Mouse (Mus musculus) intestine, postnatal 0 days (tissue): ENCODE measurements around the gene Gdap1l1. TPM values are rescaled to one million over a fixed set of nuclear protein-coding genes. Genes with fewer than 3 reads are reported as not detected.

Experiments
- ATAC-seq: fragments of 200-750 bp; cut with Nextera tagmentation; 2 replicates; pipeline ENCODE4 v1.8.0; 2017; ENCODE audit warnings: mild to moderate bottlenecking, moderate TSS enrichment, moderate library complexity
- H3K27ac ChIP-seq: fragments of 300-500 bp; sonication (generic); 2 replicates; pipeline ENCODE4 v1.5.1; 2014; ENCODE audit warnings: mild to moderate bottlenecking, low read depth, low read length, moderate library complexity
- H3K27me3 ChIP-seq: fragments of 300-500 bp; sonication (generic); replicated peaks from 2 replicates; pipeline ENCODE4 v1.6.1; 2014; ENCODE audit warnings: low read length, mixed read lengths; ENCODE audit not compliant: control insufficient read depth, insufficient read depth
- H3K36me3 ChIP-seq: fragments of 300-500 bp; sonication (generic); 2 replicates; pipeline ENCODE4 v1.6.1; 2014; ENCODE audit warnings: mild to moderate bottlenecking, moderate library complexity; ENCODE audit not compliant: control insufficient read depth, insufficient read depth
- H3K4me1 ChIP-seq: fragments of 300-500 bp; sonication (generic); replicated peaks from 2 replicates; pipeline ENCODE4 v1.6.1; 2014; ENCODE audit warnings: antibody characterized with exemption, low read length, mixed read lengths; ENCODE audit not compliant: control insufficient read depth, insufficient read depth
- H3K4me2 ChIP-seq: fragments of 300-500 bp; sonication (generic); replicated peaks from 2 replicates; pipeline ENCODE4 v1.6.1; 2014; ENCODE audit warnings: low read depth, mild to moderate bottlenecking, moderate library complexity
- H3K4me3 ChIP-seq: fragments of 300-500 bp; sonication (generic); 2 replicates; pipeline ENCODE4 v1.5.1; 2014; ENCODE audit warnings: low read depth, low read length
- H3K9ac ChIP-seq: fragments of 300-500 bp; sonication (generic); 2 replicates; pipeline ENCODE4 v1.6.1; 2014; ENCODE audit warnings: mild to moderate bottlenecking, low read depth, low read length
- H3K9me3 ChIP-seq: fragments of 300-500 bp; sonication (generic); 2 replicates; pipeline ENCODE4 v1.6.1; 2016; ENCODE audit warnings: mixed run types; ENCODE audit not compliant: control insufficient read depth
- CTCF ChIP-seq: sonication (generic); IDR thresholded peaks from 2 replicates; pipeline ENCODE4 v1.5.1; 2016; ENCODE audit warnings: low read depth, mild to moderate bottlenecking, control low read depth, antibody characterized with exemption, moderate library complexity
- WGBS: fragments of 180-500 bp; shearing (Covaris S2); extraction: QIAGEN DNeasy Blood & Tissue Kit; methylation state at CpG from one replicate; pipeline ENCODE4 v1.1.7; 2014; 5-methylcytosine and 5-hydroxymethylcytosine counted together
- polyA plus RNA-seq: library from polyadenylated mRNA; unstranded; fragments of >200 nt; fragmentation: Nextera tagmentation; extraction: Ambion mirVana; gene quantifications from 2 replicates; pipeline ENCODE4 v1.2.1, GENCODE M21; 2015

Gdap1l1 gene
- polyA plus RNA-seq, 1 experiment from 2014 or later: 2.4 TPM

GRCm38 (mm10) chr2:163487360-163487759, 49.1 kb downstream of the Gdap1l1 start:
- no peak for ATAC-seq
- 79% methylated on average over 3 of the region's 3 CpGs for WGBS

DNA sequence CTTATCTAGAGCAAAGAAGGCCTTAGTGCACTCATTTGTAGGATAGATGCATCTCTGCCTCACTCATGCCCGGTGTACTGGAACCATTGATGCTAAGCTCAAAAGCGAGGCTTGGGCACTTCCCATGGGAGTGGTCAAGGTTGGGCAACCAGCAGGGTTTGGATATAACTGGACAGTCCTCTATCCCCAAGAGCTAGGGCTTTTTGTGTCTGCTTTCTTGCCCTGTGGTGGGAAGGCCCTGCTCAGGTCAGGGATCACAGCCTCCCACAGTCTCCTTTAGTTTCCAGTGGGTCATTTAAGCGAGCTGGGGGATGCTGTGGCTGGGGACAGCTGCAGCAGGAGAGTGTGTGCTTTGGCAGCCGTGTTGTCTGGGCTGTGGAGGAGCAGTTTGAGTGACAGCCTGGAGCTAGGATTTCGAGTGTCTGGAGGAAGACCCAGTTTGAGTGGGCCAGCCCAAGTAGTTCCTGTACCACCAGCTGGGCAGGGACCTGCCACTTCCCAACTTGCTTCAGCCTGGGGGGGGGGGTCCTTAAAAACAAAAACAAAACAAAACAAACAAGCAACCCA, 51.5 kb downstream of the Gdap1l1 start:
- Histone ChIP-seq H3K9ac (no peak overlapping the region), H3K9me3 (no peaks in the 10 kb centered on the region), H3K27me3 (no peaks in the 10 kb centered on the region), H3K4me3 (no peak overlapping the region), H3K4me2 (no peak overlapping the region), H3K4me1 (no peaks in the 10 kb centered on the region), H3K36me3 (no peaks in the 10 kb centered on the region), H3K27ac (no peak overlapping the region)
- no peak for TF ChIP-seq CTCF
- 69% methylated on average over 5 of the region's 5 CpGs for WGBS
- ATAC-seq: no peak

More at GRCm38 (mm10) chr2:163487360-163487759, 49.1 kb downstream of the Gdap1l1 start:
- no peak overlapping the region for H3K4me2 ChIP-seq
- TF ChIP-seq CTCF: no peak
- H3K4me3 ChIP-seq: no peak overlapping the region
- no peaks in the 10 kb centered on the region for H3K9me3 ChIP-seq
- H3K27me3 ChIP-seq: no peaks in the 10 kb centered on the region
- H3K9ac ChIP-seq: no peak overlapping the region
- no peaks in the 10 kb centered on the region for H3K4me1 ChIP-seq
- H3K36me3 ChIP-seq: no peaks in the 10 kb centered on the region
- H3K27ac ChIP-seq: no peak overlapping the region

GRCm38 (mm10) chr2:163490656-163491055, 52.4 kb downstream of the Gdap1l1 start:
- H3K9ac ChIP-seq: no peak overlapping the region
- no peak for TF ChIP-seq CTCF
- no peak overlapping the region for H3K27ac ChIP-seq
- H3K36me3 ChIP-seq: no peaks in the 10 kb centered on the region; the same call in 1 of the 2 replicates
- no peaks in the 10 kb centered on the region for H3K27me3 ChIP-seq
- H3K4me1 ChIP-seq: no peaks in the 10 kb centered on the region
- no peak overlapping the region for H3K4me3 ChIP-seq
- ATAC-seq: no peak
- H3K9me3 ChIP-seq: no peaks in the 10 kb centered on the region
- no peak overlapping the region for H3K4me2 ChIP-seq
- 87% methylated on average over 17 of the region's 17 CpGs for WGBS

DNA sequence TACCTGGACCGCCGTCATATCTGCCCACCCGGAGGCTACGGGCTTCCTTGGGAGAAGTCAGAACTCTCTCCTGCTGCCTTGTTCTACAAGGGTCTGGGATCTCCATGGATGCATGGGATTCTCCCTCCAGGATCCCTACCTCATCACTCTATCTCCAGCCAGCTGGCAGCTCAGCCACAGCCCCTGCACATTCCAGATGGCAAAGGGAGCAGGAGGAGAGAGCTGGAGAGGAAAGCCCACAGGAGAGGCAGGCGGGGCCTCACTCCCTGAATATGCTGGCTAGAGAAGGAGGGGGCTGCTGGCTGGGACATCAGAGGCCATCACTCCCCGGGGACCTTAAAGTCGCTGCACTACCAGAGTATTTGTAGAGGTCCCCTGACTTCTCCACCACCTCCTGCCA, 53.1 kb downstream of the Gdap1l1 start:
- no peaks in the 10 kb centered on the region for H3K4me1 ChIP-seq
- no peak for TF ChIP-seq CTCF
- H3K27me3 ChIP-seq: no peaks in the 10 kb centered on the region
- WGBS: 61% methylated on average over 7 of the region's 7 CpGs
- H3K9ac ChIP-seq: no peak overlapping the region
- H3K4me3 ChIP-seq: no peak overlapping the region
- no peaks in the 10 kb centered on the region for H3K9me3 ChIP-seq
- ATAC-seq: no peak
- no peak overlapping the region for H3K4me2 ChIP-seq
- no peaks in the 10 kb centered on the region; the same call in 1 of the 2 replicates for H3K36me3 ChIP-seq
- H3K27ac ChIP-seq: no peak overlapping the region

DNA sequence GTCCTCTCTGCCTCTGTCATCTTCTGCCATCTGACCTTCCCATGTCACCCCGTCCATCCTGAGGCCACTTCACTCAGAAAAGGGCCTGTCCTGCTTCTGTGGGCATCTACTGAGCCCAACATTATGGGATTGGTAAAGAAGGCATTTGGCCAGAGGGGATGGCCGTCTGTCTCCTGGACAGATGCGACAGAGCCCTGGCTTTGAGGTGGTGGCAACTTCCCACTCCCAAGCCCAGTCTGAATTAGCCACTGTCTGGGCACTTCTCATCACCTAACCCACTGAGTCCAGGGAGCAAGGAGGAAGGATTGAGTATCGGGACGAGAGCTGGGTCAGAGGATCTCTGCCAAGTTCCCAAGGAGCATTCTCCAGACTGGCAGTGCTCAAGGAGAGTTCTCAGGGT, 53.7 kb downstream of the Gdap1l1 start, which contains the start of gene R3hdml:
R3hdml (plus strand) TSS at position 301 of the 400 bp plus-strand sequence.
- Histone ChIP-seq H3K4me1 (no peaks in the 10 kb centered on the region), H3K27me3 (no peaks in the 10 kb centered on the region), H3K9ac (no peak within 1 kb of the TSS), H3K27ac (no peak within 1 kb of the TSS), H3K36me3 (no peaks in the 10 kb centered on the region; the same call in 1 of the 2 replicates), H3K9me3 (no peaks in the 10 kb centered on the region), H3K4me3 (no peak within 1 kb of the TSS), H3K4me2 (no peak within 1 kb of the TSS)
- ATAC-seq: 0 out of 2 replicates have a peak, but pooled peaks have one; percentile 17
- WGBS: 87% methylated on average over 5 of the region's 5 CpGs
- no peak for TF ChIP-seq CTCF

DNA sequence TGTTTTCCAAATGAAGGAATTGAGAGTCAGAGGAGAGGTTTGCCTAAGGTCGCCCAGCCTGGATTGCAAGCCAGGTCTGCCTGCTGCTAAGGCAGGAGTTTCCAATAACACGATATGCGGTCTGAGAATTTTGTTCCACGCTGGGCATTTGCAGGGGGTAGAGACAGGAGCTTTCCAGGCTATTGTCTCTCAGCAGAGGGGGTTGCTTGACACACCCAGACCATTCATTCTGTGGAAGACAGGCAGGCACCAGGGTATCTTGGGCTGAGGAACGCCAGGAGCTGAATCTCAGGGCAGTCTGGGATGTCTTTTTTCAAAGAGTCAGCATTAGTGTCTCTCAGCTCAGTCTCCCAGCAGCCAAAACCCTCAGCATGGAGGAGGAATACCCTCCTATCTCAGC, 54.8 kb downstream of the Gdap1l1 start:
- ATAC-seq: no peak
- no peak for TF ChIP-seq CTCF

More for the DNA sequence above, 54.8 kb downstream of the Gdap1l1 start:
- Histone ChIP-seq H3K27me3 (no peaks in the 10 kb centered on the region), H3K27ac (no peak overlapping the region), H3K9me3 (no peaks in the 10 kb centered on the region), H3K4me1 (no peaks in the 10 kb centered on the region), H3K36me3 (no peaks in the 10 kb centered on the region; the same call in 1 of the 2 replicates), H3K4me3 (no peak overlapping the region), H3K9ac (no peak overlapping the region), H3K4me2 (no peak overlapping the region)
- WGBS: 48% methylated on average over 5 of the region's 5 CpGs
